Mouse (Mus musculus) lung, embryonic 16.5 days (tissue): ENCODE measurements around the gene Cenpt. TPM values are rescaled to one million over a fixed set of nuclear protein-coding genes. Genes with fewer than 3 reads are reported as not detected.
A peak's percentile ranks its signal among the peaks of the same experiment; 100 is the strongest.

ENCODE experiments used
- ATAC-seq: fragments of 200-750 bp; cut with Nextera tagmentation; 2 replicates; pipeline ENCODE4 v1.8.0; 2017; ENCODE audit warnings: low read depth, mild to moderate bottlenecking, moderate library complexity
- H3K27ac ChIP-seq: fragments of 300-500 bp; sonication (generic); 2 replicates; pipeline ENCODE4 v1.5.1; 2014; ENCODE audit warnings: mild to moderate bottlenecking, control low read depth, low read length
- H3K27me3 ChIP-seq: fragments of 300-500 bp; sonication (generic); 2 replicates; pipeline ENCODE4 v1.6.1; 2014; ENCODE audit warnings: low read depth, low read length, mixed read lengths; ENCODE audit not compliant: control insufficient read depth, insufficient read depth
- H3K36me3 ChIP-seq: fragments of 300-500 bp; sonication (generic); 2 replicates; pipeline ENCODE4 v1.6.1; 2014; ENCODE audit warnings: low read length; ENCODE audit not compliant: control insufficient read depth, insufficient read depth
- H3K4me1 ChIP-seq: fragments of 300-500 bp; sonication (generic); replicated peaks from 2 replicates; pipeline ENCODE4 v1.6.1; 2014; ENCODE audit warnings: low read length, mixed read lengths; ENCODE audit not compliant: control insufficient read depth, insufficient read depth
- H3K4me2 ChIP-seq: fragments of 300-500 bp; sonication (generic); 2 replicates; pipeline ENCODE4 v1.6.1; 2014; ENCODE audit warnings: low read depth, low read length, control low read depth
- H3K4me3 ChIP-seq: fragments of 300-500 bp; sonication (generic); 2 replicates; pipeline ENCODE4 v1.5.1; 2014; ENCODE audit warnings: mild to moderate bottlenecking, low read length, control low read depth
- H3K9ac ChIP-seq: fragments of 300-500 bp; sonication (generic); 2 replicates; pipeline ENCODE4 v1.6.1; 2014; ENCODE audit warnings: low read length, control low read depth
- H3K9me3 ChIP-seq: fragments of 300-500 bp; sonication (generic); 2 replicates; pipeline ENCODE4 v1.6.1; 2016; ENCODE audit warnings: low read length; ENCODE audit not compliant: control insufficient read depth
- WGBS: fragments of 180-500 bp; shearing (Covaris S2); extraction: QIAGEN DNeasy Blood & Tissue Kit; methylation state at CpG from one replicate; pipeline ENCODE4 v1.1.7; 2014; 5-methylcytosine and 5-hydroxymethylcytosine counted together
- polyA plus RNA-seq: library from polyadenylated mRNA; unstranded; fragments of >200 nt; fragmentation: Nextera tagmentation; extraction: Ambion mirVana; gene quantifications from 2 replicates; pipeline ENCODE4 v1.2.1, GENCODE M21; 2015

Cenpt gene
- polyA plus RNA-seq, 1 experiment from 2014 or later = 41.2 TPM

GRCm38 (mm10) chr8:105880754-105881520 is 27.9 kb upstream of the Cenpt start, which contains the start of gene Edc4:
Gene Edc4, plus strand, starts transcription at chr8:105880881.
- under 1% methylated on average over 45 of the region's 45 CpGs for WGBS

GRCm38 (mm10) chr8:105874301-105874700 is 21.2 kb upstream of the Cenpt start:
- no peaks in the 10 kb centered on the region for H3K4me1 ChIP-seq
- H3K4me3 ChIP-seq = no peak overlapping the region
- H3K9me3 ChIP-seq = no peaks in the 10 kb centered on the region
- no peak overlapping the region for H3K4me2 ChIP-seq
- peaks cover 34% of the 10 kb centered on the region for H3K36me3 ChIP-seq
- 0 out of 2 replicates have a peak, but pooled peaks have one; percentile 47 for ATAC-seq
- no peak overlapping the region for H3K27ac ChIP-seq
- H3K27me3 ChIP-seq = no peaks in the 10 kb centered on the region
- WGBS = 83% methylated on average over 6 of the region's 6 CpGs
- H3K9ac ChIP-seq = no peak overlapping the region

More at GRCm38 (mm10) chr8:105880754-105881520, 27.9 kb upstream of the Cenpt start, which contains the start of gene Edc4:
- peak within 1 kb of the TSS; percentile 93 for H3K4me2 ChIP-seq
- ATAC-seq = peak; percentile 90
- peak within 1 kb of the TSS; percentile 56 for H3K27ac ChIP-seq
- H3K9me3 ChIP-seq = no peaks in the 10 kb centered on the region
- H3K27me3 ChIP-seq = no peaks in the 10 kb centered on the region
- H3K9ac ChIP-seq = peak within 1 kb of the TSS; percentile 94
- H3K36me3 ChIP-seq = peaks cover 41% of the 10 kb centered on the region
- H3K4me1 ChIP-seq = peaks cover 13% of the 10 kb centered on the region
- H3K4me3 ChIP-seq = peak within 1 kb of the TSS; percentile 89

- Histone ChIP-seq H3K4me3 (no peak overlapping the region), H3K9me3 (no peaks in the 10 kb centered on the region), H3K4me2 (no peak overlapping the region), H3K9ac (no peak overlapping the region), H3K27me3 (no peaks in the 10 kb centered on the region), H3K36me3 (peaks cover 32% of the 10 kb centered on the region), H3K4me1 (peaks cover 12% of the 10 kb centered on the region), H3K27ac (no peak overlapping the region)
- ATAC-seq = no peak
- WGBS = 77% methylated on average over 6 of the region's 6 CpGs
Measured at GRCm38 (mm10) chr8:105866364-105867029, 13.4 kb upstream of the Cenpt start.

DNA sequence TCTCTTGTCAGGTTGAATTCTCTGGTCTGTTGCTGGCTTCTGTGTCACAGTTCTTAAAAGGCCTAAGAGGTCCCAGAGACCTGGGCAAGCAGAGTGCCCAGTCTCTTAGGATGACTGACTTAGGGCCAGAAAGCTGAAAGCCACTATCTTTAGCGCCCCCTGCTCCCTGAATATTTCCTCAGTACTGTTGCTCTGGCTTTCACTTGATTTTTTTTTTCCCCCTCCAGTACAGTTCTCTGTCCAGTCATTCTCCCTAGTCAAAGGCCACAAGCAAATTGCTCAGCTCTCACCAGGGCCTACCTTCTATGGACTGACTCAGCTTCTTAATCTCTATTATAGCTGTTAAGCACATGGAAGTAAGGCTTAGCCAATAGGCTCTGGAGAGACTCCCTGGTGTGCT is 8.9 kb upstream of the Cenpt start:
- Histone ChIP-seq H3K27ac (no peak overlapping the region), H3K36me3 (peaks cover 23% of the 10 kb centered on the region), H3K9ac (peak overlapping the region; percentile 98), H3K4me3 (peak overlapping the region; percentile 99), H3K4me1 (peaks cover 31% of the 10 kb centered on the region), H3K9me3 (no peaks in the 10 kb centered on the region), H3K4me2 (peak overlapping the region; percentile 65), H3K27me3 (no peaks in the 10 kb centered on the region)
- ATAC-seq = no peak
- 0% methylated on average over 1 of the region's 1 CpGs for WGBS

- H3K27me3 ChIP-seq = no peaks in the 10 kb centered on the region
- peak within 1 kb of the TSS; percentile 65 for H3K4me2 ChIP-seq
- no peaks in the 10 kb centered on the region for H3K9me3 ChIP-seq
- H3K36me3 ChIP-seq = peaks cover 12% of the 10 kb centered on the region
- H3K9ac ChIP-seq = peak within 1 kb of the TSS; percentile 98
- peak within 1 kb of the TSS; percentile 99 for H3K4me3 ChIP-seq
- H3K4me1 ChIP-seq = peaks cover 37% of the 10 kb centered on the region
- peak; percentile 99 for ATAC-seq
- WGBS = under 1% methylated on average over 53 of the region's 59 CpGs
- peak within 1 kb of the TSS; percentile 95 for H3K27ac ChIP-seq
Measured at GRCm38 (mm10) chr8:105860143-105860981, 7.3 kb upstream of the Cenpt start, which contains the start of gene Nutf2. Gene Nutf2, plus strand, starts transcription at chr8:105860580.

DNA sequence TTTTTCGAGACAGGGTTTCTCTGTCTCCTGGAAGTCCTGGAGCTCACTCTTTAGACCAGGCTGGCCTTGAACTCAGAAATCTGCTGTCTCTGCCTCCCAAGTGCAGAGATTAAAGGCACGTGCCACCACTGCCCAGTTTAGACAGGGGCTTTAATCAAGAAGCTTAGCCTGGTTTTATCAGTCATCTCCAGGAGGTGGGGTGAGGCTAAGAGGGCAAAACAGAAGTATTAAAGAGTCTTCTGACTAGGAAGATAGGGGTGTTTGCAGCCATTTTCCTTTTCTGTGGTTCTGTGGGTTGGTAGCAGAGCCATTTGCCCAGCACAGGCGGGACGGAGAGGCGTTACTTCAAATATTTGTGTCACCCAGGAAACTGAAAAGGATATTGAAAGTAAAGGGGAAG is 6.2 kb upstream of the Cenpt start:
- no peaks in the 10 kb centered on the region for H3K27me3 ChIP-seq

DNA sequence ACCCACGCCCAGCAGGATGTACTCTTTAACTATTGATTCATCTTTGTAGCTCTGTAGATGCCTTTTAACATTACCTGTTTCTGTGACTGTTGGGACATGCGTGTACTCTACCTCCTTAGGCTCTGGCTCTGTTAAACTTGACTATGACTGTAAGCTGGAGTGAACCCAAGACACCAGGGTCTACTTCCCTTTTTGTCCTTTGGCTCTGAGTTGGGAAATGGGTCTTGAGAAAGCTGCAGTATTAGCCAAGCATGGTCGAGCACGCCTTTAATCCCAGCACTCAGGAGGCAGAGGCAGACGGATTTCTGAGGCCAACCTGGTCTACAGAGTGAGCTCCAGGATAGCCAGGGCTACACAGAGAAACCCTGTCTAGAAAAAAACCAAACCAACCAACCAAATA is 5.4 kb upstream of the Cenpt start:
- Histone ChIP-seq H3K36me3 (peaks cover 8% of the 10 kb centered on the region; the same call in 1 of the 2 replicates), H3K4me1 (peaks cover 37% of the 10 kb centered on the region), H3K27ac (no peak overlapping the region), H3K9me3 (no peaks in the 10 kb centered on the region), H3K4me2 (no peak overlapping the region), H3K27me3 (no peaks in the 10 kb centered on the region), H3K9ac (no peak overlapping the region; the same call in 1 of the 2 replicates), H3K4me3 (no peak overlapping the region)
- 84% methylated on average over 5 of the region's 5 CpGs for WGBS
- ATAC-seq = no peak

More for the DNA sequence above, 6.2 kb upstream of the Cenpt start:
- Histone ChIP-seq H3K4me1 (peaks cover 37% of the 10 kb centered on the region), H3K27ac (peak overlapping the region; percentile 95; the same call in 1 of the 2 replicates), H3K9ac (peak overlapping the region; percentile 67), H3K4me3 (no peak overlapping the region; the same call in 1 of the 2 replicates), H3K9me3 (no peaks in the 10 kb centered on the region), H3K36me3 (peaks cover 10% of the 10 kb centered on the region; the same call in 1 of the 2 replicates), H3K4me2 (peak overlapping the region; percentile 54; the same call in 1 of the 2 replicates)
- WGBS = 49% methylated on average over 5 of the region's 5 CpGs
- no peak for ATAC-seq

- Histone ChIP-seq H3K4me3 (peak overlapping the region; percentile 89), H3K4me2 (peak overlapping the region; percentile 91), H3K27me3 (no peaks in the 10 kb centered on the region), H3K36me3 (peaks cover 6% of the 10 kb centered on the region; the same call in 1 of the 2 replicates), H3K9ac (peak overlapping the region; percentile 91), H3K4me1 (peaks cover 26% of the 10 kb centered on the region), H3K9me3 (no peaks in the 10 kb centered on the region), H3K27ac (peak overlapping the region; percentile 84; the same call in 1 of the 2 replicates)
- 8% methylated on average over 15 of the region's 15 CpGs for WGBS
- no peak for ATAC-seq
Measured at GRCm38 (mm10) chr8:105856168-105856835, 3.2 kb upstream of the Cenpt start.
